Mouse (Mus musculus) cerebellum, adult 8-10 months (tissue): ENCODE results near the gene Rbmxl1.

Experiments
- DNase-seq: peaks from one replicate; pipeline ENCODE4 v3.0.0; 2022

Gene Rbmxl1

DNA sequence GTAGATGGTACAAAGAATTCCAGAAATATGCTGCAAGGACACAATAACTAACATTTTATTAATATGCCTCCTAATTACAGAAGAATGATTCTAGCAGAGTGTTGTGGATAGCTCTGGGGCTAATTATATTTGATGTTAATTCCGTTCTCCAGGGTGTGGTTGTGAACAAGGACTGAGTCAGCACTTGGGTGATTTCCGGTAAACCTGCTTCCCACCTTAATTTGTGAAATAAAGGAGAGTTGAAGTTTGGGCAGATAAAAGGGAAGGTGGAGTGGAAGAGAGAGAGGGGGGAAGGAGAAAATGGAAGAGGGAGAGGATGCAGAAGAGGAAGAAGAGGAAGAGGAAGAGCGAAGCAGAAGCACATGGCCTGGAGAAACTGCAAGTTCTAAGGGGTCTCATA, 19.0 kb downstream of the Rbmxl1 start:
- no peak for DNase-seq

DNA sequence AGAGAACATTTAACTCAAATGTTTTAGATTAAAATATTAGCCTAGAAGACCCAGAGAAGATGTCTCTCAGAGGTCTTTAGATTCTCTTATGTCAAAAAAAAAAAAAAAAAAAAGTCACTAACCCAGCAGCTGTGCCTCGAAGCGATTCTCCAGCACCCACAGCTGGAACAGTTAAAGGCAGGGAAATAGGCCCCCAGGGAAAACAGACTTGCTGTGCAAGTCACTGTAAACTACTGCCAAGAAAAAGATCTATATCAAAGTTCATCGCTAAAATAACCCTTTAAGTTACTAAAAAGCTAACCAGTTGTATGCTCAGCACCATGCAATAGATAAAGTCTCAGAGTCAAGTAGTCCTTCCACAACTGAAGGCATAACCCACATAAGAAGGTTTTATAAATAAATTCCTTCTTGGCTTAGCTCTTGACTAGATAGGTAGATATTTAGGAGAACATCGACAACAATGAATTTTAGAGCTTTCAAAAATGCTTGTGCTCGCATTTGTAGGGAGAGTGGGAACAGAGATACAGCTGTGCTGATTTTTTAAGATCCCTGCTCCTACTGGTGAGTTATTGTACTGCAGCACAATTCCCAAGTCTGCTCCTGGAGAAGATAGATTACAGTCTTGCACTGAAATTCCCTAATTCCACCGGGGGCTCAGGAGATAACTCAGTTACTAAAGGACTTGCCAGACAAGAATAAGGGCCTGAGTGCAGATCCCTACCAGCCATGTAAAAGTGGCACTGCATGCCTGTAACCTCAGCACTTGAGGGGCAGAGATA, 31.5 kb downstream of the Rbmxl1 start:
- no peak for DNase-seq

DNA sequence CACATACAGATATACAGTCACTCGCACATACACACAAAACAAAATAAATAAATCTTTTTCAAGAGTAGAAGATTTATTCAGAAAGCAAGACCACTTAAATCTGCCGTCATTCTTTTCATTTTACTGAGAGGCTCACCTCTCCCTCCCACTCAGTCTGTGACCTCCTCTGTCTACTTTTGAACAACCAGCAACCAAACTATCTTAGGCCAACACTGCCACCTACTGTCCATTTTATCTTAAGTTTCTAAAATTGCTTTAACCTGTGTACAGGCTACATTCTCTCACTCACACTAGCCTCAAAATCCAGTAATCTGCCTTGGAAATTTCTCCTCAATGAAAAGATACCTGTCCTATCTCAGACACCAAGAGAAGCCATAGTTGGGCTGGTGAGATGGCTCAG, 40.8 kb downstream of the Rbmxl1 start:
- DNase-seq = no peak

DNA sequence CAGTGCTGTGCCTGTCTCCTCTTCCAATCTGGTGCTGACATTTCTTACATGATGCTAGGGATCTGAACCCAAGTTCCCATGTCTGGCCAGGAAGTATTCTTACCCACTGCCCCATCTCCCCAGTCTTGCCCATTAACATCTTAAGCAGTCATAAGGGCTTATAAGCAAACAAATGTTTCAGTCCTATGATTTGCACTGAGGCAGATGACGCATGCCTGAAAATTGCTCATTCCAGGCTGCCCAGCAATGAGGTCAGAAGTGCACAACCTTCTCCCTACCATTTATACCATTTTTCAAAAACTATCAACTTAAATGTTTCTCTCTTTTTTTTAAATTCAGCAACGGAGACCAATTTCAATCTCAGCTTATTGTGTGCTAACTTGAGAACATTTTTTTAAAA, 44.8 kb downstream of the Rbmxl1 start:
- DNase-seq = no peak

DNA sequence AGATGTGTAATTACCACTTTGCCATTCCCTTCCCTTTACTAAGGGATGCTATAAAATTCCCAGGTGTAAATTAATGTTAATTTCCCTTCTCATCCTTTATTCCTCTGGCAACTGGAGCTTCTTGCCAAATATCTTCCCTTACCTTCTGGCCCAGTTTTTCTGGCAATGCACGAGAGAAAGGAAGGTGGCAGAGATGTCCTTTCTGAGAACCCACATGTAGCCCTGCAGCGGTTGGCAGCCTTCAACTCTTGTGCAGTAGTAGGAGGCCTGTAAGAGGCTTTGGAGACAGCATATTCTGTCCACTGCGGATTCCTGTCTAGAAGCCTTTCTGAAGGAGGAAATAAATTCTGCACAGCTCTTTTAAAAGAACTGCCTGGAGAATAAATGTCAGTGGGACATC, 52.3 kb downstream of the Rbmxl1 start:
- DNase-seq = no peak
